Mouse (Mus musculus) E14TG2a.4 (cell line): ENCODE measurements around the gene Tgfb1.

ENCODE experiments used
- CTCF ChIP-seq: conservative IDR thresholded peaks from 2 replicates; pipeline ENCODE4 v1.5.1; 2014; ENCODE audit warnings: low read length
- NANOG ChIP-seq: IDR thresholded peaks from 2 replicates; pipeline ENCODE4 v1.6.1; 2014; ENCODE audit warnings: borderline replicate concordance, low read length, mixed read lengths
- POU5F1 ChIP-seq: IDR thresholded peaks from 2 replicates; pipeline ENCODE4 v1.6.1; 2014; ENCODE audit warnings: low read length, borderline replicate concordance

DNA sequence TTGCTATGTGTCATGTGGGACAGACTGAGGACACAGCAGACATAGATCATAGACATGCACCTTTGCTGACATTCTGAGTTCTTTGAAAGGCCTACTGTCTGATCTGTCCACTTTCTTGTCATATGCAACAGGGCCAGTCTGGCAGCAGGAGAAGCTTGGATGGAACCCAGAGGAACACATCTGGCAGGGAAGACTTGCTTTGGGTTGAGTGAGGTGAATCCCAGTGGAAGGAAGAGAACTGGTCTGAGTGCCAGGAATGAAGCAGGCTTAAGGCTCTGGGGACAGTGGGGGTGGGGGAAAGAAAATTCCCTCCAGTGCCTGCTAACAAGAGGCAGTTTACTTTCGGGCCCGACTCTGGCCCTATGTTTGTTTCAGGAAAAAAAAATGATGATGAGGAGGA lies 43.1 kb downstream of the Tgfb1 start:
- TF ChIP-seq CTCF (no peak), NANOG (no peak), POU5F1 (no peak)
